Mouse (Mus musculus): ENCODE data around the gene Dgki.

Dgki gene

DNA sequence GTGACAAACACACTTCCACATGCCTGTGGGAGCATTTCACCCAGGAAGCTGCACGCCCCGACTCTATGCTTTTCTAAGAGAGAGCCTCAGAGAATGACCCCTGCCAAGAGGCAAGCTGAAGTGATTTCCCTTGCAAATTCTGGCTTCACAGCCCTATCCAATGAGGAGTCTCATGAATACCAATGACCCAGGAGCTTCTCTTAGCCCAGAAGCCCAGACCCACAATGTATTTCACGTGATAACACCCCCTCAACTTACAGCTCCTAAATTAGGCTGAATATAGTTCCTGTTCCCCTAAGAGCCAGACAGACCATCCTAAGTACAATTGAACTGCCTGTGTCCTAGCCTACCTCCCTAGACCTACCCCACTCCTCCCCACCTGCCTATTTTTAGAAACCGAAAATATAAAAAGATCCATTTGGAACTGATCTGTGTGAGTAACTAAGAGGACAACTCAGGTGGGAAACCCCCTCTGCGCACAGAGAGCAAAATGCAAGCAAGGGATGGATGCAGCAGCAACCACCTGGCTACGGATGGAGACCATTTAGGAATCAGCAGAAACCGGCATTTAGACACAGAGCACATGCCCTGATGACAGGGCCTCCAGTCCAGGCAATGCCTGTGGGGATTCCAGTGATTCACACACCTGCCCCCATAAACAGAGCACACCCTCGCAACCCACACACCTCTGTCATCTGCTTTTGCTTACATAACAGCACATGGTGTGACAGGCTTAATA is 2.1 kb downstream of the Dgki start:
- DNase-seq (ENCODE audit: inconsistent ontology term), result no peak

- no peak for DNase-seq (ENCODE audit: inconsistent ontology term)
Observed at GRCm38 (mm10) chr6:37292068-37292467, 7.9 kb downstream of the Dgki start.

DNA sequence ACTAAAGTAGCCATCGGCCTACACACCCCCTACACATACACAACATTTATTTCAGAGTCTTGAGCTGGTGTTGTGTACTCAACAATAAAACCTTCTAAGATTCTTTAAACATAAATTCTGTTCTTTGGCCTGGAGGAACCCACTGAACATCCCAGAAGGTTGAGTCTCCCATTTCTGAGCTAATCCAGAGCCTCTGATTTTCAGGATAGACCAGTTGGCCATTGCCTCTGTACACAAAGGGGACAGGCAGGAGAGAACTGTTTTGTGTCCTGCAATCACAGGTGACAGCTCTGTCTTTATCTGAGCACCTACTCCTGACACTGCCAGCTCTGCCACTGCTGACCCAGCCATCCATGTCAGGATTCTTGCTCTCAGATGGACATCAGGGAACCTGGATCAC is 8.8 kb downstream of the Dgki start:
- no peak for DNase-seq (ENCODE audit: inconsistent ontology term)

DNA sequence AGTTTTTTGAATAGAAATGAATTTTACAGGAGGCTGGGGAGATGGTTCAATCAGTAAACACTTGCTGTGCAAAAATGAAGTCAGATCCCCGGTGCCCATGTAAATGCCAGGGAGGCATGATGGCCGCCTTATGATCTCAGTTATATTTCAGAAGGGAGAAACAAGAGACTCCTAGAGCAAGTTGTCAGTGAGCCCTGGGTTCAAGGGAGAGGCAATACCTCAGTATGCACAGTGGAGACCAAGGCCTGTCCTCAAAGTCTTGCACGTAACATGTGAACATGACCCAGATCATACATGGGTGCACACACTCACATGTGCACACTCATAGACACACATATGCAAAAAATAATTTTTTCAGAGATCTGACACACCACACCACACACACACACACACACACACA is 9.3 kb downstream of the Dgki start:
- DNase-seq (ENCODE audit: inconsistent ontology term), result no peak

DNA sequence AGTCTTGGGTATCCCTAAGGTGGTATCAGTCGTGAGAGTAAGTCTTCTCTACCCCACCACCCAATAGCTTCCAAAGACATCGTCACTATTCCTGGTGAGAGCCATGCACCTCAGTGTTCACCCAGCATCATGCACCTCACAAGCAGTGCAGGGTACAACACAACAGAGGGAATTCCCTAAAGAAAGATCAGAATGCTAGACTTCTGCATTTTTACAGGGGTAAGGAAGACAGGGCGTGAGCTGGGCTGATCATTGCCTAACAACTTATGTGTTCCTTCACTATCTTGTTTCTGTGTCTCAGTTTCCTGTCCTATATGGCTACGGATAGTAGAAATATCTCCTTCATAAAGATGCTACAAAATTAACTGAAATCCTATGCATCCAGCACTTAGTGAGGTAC is 13.8 kb downstream of the Dgki start:
- DNase-seq (ENCODE audit: inconsistent ontology term), result no peak

DNA sequence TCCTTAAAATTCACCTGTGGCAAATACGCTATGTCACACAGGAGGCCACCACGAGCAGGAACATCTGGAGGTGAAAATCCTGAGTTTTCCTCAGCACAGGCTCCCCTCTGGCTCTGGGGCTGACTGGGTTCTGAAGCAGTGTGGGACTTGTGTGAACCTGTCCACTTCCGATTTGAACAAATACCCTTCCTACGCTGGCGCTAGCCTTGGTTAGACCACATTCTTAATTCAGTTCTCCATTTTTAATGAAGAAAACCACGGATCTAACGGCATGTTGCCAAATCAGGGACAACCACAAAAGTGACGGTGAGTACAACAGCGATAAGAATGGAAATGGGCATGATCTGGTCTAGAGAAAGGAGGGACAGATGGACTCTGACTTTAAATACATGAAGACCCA is 15.1 kb downstream of the Dgki start:
- DNase-seq (ENCODE audit: inconsistent ontology term), result no peak

DNA sequence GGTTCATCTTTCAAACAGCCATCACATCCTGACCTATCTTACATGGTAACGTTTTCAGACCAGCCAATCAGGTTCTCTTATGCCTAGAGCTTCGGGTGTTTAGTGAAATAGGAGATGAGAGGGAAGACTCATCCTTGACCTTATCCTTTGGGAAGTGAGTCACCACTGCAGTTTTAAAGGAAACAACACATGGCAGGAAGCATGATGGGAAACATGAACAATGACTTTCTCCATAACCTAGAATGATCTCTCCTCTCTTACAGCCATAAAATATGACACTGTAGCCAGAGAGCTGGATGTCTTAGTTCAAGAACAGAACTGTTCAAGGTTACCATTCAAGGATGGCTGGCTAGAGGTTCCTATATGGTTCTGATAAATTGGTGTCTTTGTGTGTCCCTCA is 16.6 kb downstream of the Dgki start:
- no peak for DNase-seq (ENCODE audit: inconsistent ontology term)

GRCm38 (mm10) chr6:37282659-37283058 is 17.3 kb downstream of the Dgki start:
- DNase-seq (ENCODE audit: inconsistent ontology term), result no peak

DNA sequence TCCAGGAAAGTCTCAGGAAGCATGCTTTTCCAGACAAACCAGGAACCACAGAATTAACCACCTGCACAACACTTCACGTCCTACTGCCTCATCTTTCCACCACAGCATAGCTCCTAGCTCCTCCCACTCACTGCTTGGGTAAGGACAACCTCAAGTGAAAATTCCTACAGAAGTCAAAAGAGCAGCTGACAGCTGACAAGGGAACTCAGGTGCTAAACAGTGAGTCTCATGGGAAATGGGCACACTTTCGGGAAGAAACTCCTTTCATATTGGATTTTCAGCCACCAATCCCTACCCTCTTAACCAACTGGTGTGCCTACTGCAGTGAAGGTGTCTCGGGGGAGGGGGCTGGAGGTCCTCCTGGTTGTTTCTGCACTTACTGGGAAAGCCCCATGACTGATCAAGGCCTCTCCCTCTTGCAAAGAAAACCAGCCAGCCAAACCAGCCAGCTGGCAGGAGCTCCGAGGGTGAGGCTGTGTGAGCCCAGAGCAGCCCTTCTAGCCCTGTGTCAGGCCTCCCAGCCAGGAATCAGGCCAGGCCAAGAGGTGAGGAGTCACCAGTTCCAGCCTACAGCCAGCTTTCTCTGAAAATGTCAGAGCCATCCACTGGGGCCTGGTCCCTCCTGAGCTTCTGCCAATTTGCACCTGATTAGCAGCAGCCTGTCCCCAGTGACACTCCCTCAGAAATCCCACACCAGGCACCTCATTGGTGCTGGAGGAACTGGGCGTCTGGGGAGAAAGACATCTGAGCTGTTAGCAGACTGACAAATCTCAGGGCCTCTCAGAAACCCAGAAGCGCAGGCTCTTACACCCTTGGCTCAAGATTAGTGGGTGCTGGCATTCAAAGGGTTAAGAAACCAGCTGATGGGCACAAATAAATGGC is 22.9 kb downstream of the Dgki start:
- DNase-seq (ENCODE audit: inconsistent ontology term), result peak; percentile 54

- peak; percentile 50 for DNase-seq (ENCODE audit: inconsistent ontology term)
Observed at GRCm38 (mm10) chr6:37276181-37276580, 23.8 kb downstream of the Dgki start.

DNA sequence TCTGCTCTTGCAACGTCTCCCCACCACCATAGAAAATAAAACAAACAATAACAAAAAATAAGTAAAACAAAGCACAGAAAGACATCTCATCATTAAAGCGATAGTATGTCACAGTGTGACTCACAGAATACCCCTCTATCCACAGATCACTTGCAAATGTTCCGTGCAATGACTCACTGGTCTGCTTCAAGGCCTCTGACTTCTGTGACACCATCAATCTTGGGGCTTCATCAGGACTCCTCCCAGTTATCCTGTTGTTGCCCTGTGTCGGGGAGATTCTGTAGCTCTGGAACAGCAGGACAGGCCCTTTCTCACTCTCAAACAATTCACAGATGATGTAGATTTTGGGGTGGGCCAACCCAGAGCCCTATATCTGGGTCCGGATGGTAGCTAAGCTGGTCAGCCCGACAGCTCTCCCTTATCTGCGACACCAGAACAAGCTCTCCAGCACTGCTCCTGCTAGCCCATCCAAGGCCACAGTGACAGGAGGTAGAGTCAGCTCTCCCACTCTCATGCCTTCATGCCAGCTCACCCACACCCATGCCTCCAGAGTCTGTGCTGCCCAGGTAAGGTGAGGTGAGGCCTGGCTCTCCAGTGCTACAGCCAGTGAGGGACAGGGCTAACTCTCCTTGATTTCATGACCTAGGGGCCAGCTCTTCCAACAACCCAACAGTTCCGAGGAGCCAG is 28.9 kb downstream of the Dgki start:
- no peak for DNase-seq (ENCODE audit: inconsistent ontology term)

DNA sequence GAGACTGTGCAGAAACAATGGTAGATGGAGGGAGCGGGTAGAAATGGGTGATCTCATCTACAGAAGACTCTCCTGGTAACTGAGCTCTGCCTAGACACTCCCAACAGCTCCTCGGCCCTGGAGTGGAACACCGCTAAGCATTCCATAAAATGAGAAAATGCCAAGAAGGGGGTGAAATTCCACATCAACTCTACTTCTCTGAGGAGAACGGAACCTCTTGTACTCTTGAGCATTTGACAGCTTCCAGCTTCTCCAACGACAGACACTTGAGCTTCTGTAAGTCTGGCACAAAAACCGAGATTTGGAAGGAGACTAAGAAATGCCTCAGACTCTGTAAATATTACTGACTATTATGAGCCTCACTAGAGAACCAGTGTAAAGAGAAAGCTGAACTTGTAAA is 31.4 kb downstream of the Dgki start:
- DNase-seq (ENCODE audit: inconsistent ontology term), result no peak

- no peak for DNase-seq (ENCODE audit: inconsistent ontology term)
Observed at GRCm38 (mm10) chr6:37267952-37268351, 32.0 kb downstream of the Dgki start.

DNA sequence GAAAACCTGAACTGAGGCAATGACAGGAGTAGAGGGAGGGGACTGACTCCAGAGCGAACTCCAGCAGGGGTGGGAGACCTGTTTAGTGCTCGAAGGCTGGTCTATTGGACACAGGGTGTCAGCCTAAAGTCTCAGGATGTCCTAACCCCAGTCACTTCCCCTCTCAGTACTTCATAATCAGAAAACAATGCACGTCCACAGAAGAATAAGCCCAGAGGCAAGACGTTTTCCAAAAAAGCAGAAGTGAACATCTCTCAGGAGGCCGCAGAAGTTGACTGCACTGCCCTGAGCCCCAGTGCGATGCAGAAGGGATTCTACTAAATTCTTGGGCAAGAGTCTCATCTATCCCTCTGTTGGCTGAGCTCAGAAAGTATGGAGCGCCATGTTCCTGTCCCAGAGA is 37.5 kb downstream of the Dgki start:
- DNase-seq (ENCODE audit: inconsistent ontology term), result no peak

DNA sequence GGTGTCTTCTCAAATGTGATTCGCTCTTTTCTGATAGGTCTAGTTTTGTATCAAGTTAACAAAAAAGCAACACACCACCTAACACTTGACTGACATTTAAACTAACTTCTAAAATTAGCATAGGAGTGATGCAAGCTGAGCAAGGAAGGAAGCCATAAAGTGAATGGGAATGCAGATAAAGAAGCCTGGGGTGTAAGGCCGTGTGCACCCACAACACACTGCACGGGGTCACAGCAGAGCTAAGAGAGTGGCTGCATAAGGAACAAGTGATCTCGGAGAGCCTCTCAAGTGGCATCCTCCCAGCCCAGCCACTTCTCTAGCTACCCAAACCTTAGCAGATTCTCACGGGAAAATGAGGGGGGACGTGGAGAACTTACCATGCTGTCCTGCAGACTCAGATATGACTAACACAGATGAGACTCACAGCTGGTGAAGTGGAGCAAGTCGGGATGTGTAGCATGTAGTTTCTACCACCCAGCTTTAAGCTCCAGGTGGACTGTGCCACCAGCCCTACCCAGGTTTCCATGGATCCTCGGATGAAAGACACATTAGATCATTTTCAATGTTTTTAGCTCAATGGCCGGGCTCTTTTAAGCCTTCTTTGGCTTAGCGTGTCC is 38.6 kb downstream of the Dgki start:
- DNase-seq (ENCODE audit: inconsistent ontology term), result no peak

GRCm38 (mm10) chr6:37258662-37259061 is 41.3 kb downstream of the Dgki start:
- peak; percentile 14 for DNase-seq (ENCODE audit: inconsistent ontology term)

DNA sequence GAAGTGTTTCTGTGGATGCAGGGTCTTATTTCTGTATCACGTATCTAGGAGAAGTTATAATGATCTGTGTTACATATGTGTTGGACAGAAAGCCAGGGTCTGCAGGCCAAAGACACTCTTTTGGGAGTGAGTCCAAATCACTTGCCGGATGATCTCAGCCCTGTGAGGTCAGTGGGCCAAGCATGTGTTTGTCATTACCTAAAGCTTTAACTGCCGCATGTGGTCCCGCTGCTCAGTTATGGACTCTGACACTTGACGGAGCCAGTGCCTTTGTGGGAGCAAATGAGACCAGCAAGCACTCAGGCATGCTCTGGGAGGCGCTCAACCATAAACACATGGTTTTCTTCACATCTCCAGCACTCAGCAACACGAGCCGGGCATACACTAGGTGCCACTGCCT is 45.8 kb downstream of the Dgki start:
- DNase-seq (ENCODE audit: inconsistent ontology term), result peak; percentile 29

DNA sequence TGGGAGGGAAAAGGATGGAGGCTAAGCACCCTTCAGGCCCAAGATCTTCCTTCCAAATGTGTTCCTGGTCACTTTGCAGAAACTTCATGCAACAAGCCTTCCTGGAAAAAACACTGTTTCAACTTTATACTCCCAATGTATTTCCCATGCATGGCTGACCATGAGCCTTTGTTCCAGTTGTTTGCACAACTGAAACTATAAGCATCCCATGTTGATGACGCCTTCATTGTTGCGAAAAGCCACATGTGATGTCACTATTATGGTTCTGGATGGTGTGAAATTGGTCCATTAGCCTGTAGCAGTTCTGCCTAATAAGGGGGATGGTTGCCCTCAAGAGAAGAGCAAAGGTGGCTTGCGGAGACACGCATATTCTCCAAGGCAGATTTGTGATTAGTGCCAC is 47.4 kb downstream of the Dgki start:
- DNase-seq (ENCODE audit: inconsistent ontology term), result no peak

DNA sequence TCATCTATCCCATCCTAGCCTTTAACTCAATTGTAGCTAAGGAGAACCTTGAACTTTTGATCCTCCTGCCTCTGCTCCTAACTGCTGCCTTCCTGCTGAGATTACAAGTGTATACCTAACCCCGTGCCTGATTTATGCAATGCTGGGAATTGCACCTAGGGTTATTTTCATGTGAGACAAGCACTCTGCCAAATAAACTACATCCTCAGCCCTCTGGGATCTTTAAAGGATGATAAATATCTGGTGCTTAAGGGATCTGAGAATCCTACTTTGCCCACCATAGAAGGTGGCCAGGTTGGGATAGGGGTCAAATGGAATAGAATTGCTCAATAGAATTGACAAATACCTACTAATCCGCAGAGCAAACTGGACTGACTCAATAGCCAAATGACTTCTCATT is 49.3 kb downstream of the Dgki start:
- no peak for DNase-seq (ENCODE audit: inconsistent ontology term)

DNA sequence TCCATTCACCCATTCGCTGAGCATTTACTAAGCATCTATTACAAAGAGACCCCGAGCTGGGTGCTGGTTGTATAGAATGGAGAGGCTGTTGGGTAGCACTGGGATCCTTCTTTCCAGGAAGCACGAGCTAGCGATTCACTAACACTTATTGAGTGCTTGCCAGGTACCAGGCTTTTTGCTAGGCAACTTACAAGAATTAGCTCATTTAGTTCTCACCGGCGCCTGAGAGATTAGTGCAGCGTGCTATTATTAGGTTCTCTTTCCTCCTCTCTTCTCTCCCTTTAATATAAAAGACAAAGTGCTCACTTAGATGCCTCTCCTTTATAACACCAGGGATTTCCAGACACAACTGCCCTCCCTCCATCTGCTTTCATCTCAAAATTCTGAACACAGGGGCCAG is 54.2 kb downstream of the Dgki start:
- no peak for DNase-seq (ENCODE audit: inconsistent ontology term)

DNA sequence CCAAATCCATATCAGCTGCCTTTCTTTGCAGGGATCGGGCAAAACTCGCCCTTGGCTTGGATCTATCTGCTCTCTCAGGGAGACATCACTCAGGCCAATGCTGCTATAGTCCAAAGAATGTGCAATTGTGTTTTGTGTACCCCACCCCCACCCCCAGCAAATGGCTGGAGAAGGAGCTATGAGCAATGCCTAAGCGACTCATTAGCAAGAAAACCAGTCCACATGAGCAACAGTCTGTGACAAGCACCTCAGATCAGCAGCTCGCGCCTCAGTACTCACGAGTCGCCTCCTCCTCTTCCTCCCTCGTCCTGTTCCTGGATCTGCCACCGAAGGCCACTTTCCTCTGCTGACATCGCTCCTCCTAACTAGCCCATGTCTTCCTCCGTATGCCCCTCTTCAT is 55.9 kb downstream of the Dgki start:
- DNase-seq (ENCODE audit: inconsistent ontology term), result peak; percentile 74

DNA sequence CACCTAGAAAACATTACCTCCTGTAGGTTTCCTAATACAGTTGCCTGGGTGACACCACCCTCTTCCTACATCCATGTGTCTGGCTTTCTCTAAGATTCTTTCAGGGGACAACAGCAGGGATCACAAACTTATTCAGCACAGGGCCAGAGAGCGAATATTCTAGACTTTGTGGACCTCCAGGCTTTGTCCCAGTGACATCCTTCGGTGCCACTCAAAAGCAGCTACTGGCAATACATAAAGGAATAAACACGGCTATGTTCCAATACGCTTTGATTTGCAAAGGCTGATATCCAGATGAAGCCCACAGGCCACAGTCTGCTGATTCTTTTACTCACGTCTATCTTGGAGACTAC is 57.2 kb downstream of the Dgki start:
- DNase-seq (ENCODE audit: inconsistent ontology term), result no peak

Measured in Muller cell, postnatal 12 days (primary cell).